Mouse (Mus musculus) kidney, postnatal 25 days (tissue): ENCODE measurements around the gene Nts.
"Not testable (repeated sequence)": the region's sequence is repeated elsewhere in the genome, so short reads cannot be mapped to it uniquely, and the experiment has no call there.

Experiments used
- DNase-seq, 2 experiments: peaks; one replicate each; pipeline ENCODE4 v3.0.0; 2021; ENCODE audit warnings: mixed read lengths in 2 of 2

Gene Nts

DNA sequence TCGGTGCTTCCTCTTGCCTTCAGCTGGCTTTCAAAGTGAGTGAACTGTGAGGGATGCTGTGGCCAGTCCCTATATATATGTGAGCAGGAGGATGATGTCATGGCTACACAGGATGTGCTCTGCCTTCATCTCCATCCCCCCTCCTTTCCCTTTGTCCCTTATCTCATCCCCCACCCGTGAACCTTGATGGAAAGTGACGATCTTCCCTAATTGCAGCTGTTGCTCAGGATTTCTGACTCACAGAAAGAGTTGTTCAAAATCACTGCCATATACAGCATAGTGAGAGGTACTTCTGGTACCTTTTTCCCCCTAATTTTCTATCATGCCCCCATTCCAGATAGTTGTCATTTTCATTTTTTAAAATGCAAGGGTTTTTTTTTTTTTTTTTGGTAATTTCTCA lies at the start of gene Nts:
Gene Nts (minus strand): TSS at position 101 of the 400 bp plus-strand sequence.
- no peak for DNase-seq

GRCm38 (mm10) chr10:102527901-102528300 lies 37.6 kb upstream of the Nts start:
- DNase-seq: no peak

- no peak for DNase-seq
Observed at GRCm38 (mm10) chr10:102514159-102514558, 23.9 kb upstream of the Nts start.

DNA sequence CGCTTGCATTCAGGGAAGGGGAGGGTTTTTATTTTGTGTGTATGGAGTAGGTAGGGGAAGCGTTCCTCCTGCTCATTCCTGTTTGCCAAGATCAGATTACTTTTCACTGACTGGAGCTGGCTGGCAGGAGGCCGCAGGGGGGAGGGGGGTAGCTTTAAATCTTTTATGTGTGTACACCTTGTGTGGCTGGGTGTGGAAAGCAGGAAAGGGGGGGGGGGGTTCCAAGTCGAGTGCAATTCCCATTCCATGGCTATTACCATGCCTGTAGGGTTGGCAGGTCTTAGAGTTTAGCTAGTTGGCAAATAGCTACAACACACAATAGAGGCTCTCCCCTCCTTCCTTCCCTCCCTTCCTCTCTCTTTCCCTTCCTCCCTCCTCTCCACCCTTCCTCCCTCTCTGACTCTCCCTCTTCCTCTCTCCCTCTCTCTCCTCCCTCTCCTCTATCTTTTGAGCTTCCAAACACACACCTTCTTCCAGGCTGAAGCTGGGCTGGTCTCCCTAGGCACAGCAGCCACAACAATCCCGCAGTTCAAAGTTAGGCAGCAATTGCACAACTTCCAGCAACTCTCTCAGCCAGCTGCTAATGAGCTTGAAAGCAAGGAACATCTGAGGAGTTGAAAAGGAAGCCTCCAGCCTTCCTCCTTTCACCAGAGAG lies 21.6 kb upstream of the Nts start, which contains the start of gene Rassf9:
Gene Rassf9 (plus strand): TSS at position 416 of the 655 bp plus-strand sequence.
- DNase-seq: peak; percentile 77 to 87

DNA sequence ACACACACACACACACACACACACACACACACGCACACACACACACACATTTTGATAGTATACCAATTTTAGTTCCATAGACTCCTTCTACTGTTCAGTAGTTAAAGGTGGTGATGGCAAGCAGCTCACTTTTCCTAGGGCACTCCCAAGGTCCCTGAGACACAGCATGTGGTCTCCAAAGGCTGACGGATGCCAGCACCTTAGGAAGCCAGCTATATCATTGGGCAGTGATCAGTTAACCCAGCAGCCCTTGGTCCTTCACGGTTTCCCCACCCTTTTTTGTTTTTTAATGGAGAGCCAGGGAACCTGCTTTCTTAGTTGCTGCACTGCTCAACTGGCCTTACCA lies 21.1 kb upstream of the Nts start:
- no peak for DNase-seq

- no peak for DNase-seq
Observed at GRCm38 (mm10) chr10:102507386-102507785, 17.1 kb upstream of the Nts start.

GRCm38 (mm10) chr10:102498754-102499153 lies 8.5 kb upstream of the Nts start:
- DNase-seq: peak in 1 of 2 experiments; percentile 73

DNA sequence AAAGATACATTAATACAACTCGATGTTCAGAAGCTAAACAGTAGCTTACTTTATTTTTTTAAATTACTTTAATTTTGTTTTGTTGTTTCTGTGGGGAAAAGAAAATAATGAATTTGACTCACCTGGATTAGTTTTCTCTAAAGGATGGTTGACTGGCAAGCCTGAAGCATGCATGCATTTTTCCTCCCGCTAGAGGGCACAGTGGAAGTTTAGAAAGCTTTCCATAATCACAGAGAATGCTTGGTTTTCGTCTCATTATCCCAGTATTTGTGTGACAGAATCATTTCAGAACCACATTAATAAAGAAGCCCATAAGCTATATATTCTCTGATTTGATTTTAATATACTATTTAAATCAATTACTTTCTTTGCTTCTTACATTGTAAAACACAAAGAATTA lies 1.5 kb upstream of the Nts start:
- peak in 1 of 2 experiments; percentile 79 for DNase-seq

GRCm38 (mm10) chr10:102469412-102469811 lies 20.9 kb downstream of the Nts start:
- no peak for DNase-seq

DNA sequence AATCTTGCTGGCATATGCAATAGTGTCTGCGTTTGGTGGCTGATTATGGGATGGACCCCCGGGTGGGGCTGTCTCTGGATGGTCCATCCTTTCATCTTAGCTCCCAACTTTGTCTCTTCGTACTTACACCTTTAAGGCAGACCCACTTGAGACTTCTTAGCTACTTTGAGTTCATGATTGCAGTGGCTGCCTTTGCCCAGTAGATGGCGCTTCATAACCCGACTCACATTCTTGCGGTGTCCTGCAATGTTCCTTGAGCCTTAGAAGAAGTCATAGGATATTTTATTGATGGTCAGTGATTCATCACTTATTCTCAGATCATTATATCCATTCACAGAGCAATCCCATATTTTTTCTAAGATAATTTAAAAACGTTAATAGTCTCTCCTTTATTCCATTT lies 38.5 kb downstream of the Nts start:
- peak; percentile 39 to 57 for DNase-seq

DNA sequence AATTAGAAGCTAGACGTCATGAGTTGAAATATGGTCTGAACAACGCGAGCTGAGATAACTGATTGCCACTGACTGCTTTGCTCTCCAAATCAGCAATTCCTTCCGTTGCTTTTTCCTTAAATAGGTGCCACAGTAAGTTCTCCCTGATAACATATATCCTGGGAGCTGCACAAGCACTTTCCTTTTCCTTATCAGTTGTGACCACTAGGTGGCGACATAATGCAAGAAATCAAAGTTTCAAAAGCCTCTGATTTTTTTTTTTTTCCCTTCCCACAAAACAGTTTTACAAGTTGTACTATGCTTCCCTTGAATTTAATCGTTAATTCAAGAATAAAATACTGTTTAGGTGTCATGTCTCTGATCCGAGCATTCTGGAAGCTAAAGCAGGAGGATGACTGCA lies 40.8 kb downstream of the Nts start:
- DNase-seq: peak in 1 of 2 experiments; percentile 75

- no peak for DNase-seq
Observed at GRCm38 (mm10) chr10:102444912-102445556, 45.3 kb downstream of the Nts start.

GRCm38 (mm10) chr10:102435467-102435866 lies 54.8 kb downstream of the Nts start:
- not testable (repeated sequence) for DNase-seq

- peak in 1 of 2 experiments; percentile 42 for DNase-seq
Observed at GRCm38 (mm10) chr10:102435048-102435447, 55.2 kb downstream of the Nts start.
